Mouse (Mus musculus) myocyte (in vitro differentiated cells): ENCODE measurements around the gene Cdkn1c. TPM values are rescaled to one million over a fixed set of nuclear protein-coding genes. Genes with fewer than 3 reads are reported as not detected.

Experiments used
- H3K27me3 ChIP-seq: one replicate; pipeline ENCODE4 v1.6.1; 2011; ENCODE audit not compliant: control insufficient read depth, insufficient read depth, insufficient read length
- H3K36me3 ChIP-seq: one replicate; pipeline ENCODE4 v1.6.1; 2011; ENCODE audit not compliant: control insufficient read depth, insufficient read depth
- H3K4me2 ChIP-seq: one replicate; pipeline ENCODE4 v1.6.1; 2011; ENCODE audit warnings: low read depth, control low read depth
- H3K4me3 ChIP-seq: one replicate; pipeline ENCODE4 v1.5.1; 2011; ENCODE audit warnings: mild to moderate bottlenecking, control low read depth, moderate library complexity
- H3K79me2 ChIP-seq: one replicate; pipeline ENCODE4 v1.6.1; 2011; ENCODE audit not compliant: control insufficient read depth, insufficient read depth
- H3ac ChIP-seq: one replicate; pipeline ENCODE4 v1.6.1; 2011; ENCODE audit not compliant: control insufficient read depth, insufficient read length
- CEBPB ChIP-seq: IDR thresholded peaks from 2 replicates; pipeline ENCODE4 v1.6.1; 2011; ENCODE audit warnings: mild to moderate bottlenecking, moderate library complexity; ENCODE audit not compliant: poor library complexity, insufficient read depth, severe bottlenecking
- E2F4 ChIP-seq: IDR thresholded peaks from one replicate; pipeline ENCODE4 v1.6.1; 2011; ENCODE audit warnings: mild to moderate bottlenecking, control low read depth, moderate library complexity; ENCODE audit not compliant: insufficient read depth
- MAX ChIP-seq: IDR thresholded peaks from one replicate; pipeline ENCODE4 v1.6.1; 2011; ENCODE audit warnings: low read depth, mild to moderate bottlenecking, control low read depth
- MYOD1 ChIP-seq, 3 experiments: IDR thresholded peaks; one replicate each; pipeline ENCODE4 v1.6.1; 2011; ENCODE audit warnings: control low read depth in 2 of 3, low read depth in 2 of 3, mild to moderate bottlenecking in 2 of 3, moderate library complexity in 1 of 3; ENCODE audit not compliant: insufficient read length in 2 of 3, control insufficient read depth in 1 of 3
- MYOG ChIP-seq, 3 experiments: IDR thresholded peaks; one replicate each; pipeline ENCODE4 v1.6.1; 2011; ENCODE audit warnings: control low read depth in 2 of 3, low read depth in 2 of 3, mild to moderate bottlenecking in 2 of 3; ENCODE audit not compliant: insufficient read length in 2 of 3, control insufficient read depth in 1 of 3, insufficient read depth in 1 of 3
- POLR2A ChIP-seq: IDR thresholded peaks from one replicate; pipeline ENCODE4 v1.6.1; 2011; ENCODE audit warnings: low read depth, mild to moderate bottlenecking, control low read depth, moderate library complexity; ENCODE audit not compliant: insufficient read length
- POLR2AphosphoS2 ChIP-seq: IDR thresholded peaks from one replicate; pipeline ENCODE4 v1.6.1; 2011; ENCODE audit warnings: low read depth, control low read depth; ENCODE audit not compliant: insufficient read length
- REST ChIP-seq: IDR thresholded peaks from one replicate; pipeline ENCODE4 v1.6.1; 2011; ENCODE audit warnings: mild to moderate bottlenecking, control low read depth, moderate library complexity; ENCODE audit not compliant: insufficient read depth, insufficient read length
- SRF ChIP-seq: IDR thresholded peaks from one replicate; pipeline ENCODE4 v1.6.1; 2011; ENCODE audit warnings: low read depth; ENCODE audit not compliant: control insufficient read depth, insufficient read length
- TCF12 ChIP-seq: IDR thresholded peaks from one replicate; pipeline ENCODE4 v1.6.1; 2011; ENCODE audit warnings: mild to moderate bottlenecking, control low read depth; ENCODE audit not compliant: poor library complexity, insufficient read depth, severe bottlenecking
- TCF3 ChIP-seq: IDR thresholded peaks from one replicate; pipeline ENCODE4 v1.6.1; 2011; ENCODE audit warnings: low read depth, control low read depth; ENCODE audit not compliant: insufficient read length
- USF1 ChIP-seq: IDR thresholded peaks from one replicate; pipeline ENCODE4 v1.6.1; 2011; ENCODE audit warnings: low read depth, mild to moderate bottlenecking, control low read depth, moderate library complexity
- polyA plus RNA-seq: library from polyadenylated mRNA; unstranded; fragments of >200 nt; fragmentation: generic; extraction: Trizol; gene quantifications from one replicate; pipeline ENCODE4 v1.2.1, GENCODE M21; 2012; ENCODE audit warnings: missing spikeins

Cdkn1c gene
- polyA plus RNA-seq, 1 experiment, result 35.7 TPM

DNA sequence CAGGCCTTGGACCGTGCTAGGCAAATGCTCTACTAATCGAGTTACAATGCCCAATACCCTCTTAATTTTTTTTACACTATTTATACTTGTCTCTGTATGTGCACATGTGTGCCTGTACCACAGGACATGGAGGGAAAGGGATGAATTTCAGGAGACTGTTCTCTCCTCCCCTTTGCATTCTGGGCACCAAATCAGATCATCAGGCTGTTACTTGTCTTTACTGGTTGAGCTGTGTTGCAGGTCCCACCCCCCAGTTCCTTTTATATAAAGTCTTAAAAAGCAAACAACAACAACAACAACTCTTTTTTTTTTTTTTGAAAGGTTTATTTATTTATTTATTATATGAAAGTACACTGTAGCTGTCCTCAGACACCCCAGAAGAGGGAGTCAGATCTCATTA lies 44.6 kb upstream of the Cdkn1c start:
- TF ChIP-seq TCF12 (no peak), TCF3 (no peak), REST (no peak), MYOD1 (IDR thresholded peaks at IDR 0.05; ENCODE audit: control insufficient read depth in 1 of 3, insufficient read length in 2 of 3, low read depth in 2 of 3) (no peak), USF1 (no peak), POLR2AphosphoS2 (no peak), E2F4 (no peak), SRF (no peak), CEBPB (no peak), MYOG (IDR thresholded peaks at IDR 0.05; ENCODE audit: control insufficient read depth in 1 of 3, insufficient read depth in 1 of 3, insufficient read length in 2 of 3, low read depth in 2 of 3) (no peak), MAX (no peak), POLR2A (no peak)
- peaks cover 28% of the 10 kb centered on the region for H3K27me3 ChIP-seq

DNA sequence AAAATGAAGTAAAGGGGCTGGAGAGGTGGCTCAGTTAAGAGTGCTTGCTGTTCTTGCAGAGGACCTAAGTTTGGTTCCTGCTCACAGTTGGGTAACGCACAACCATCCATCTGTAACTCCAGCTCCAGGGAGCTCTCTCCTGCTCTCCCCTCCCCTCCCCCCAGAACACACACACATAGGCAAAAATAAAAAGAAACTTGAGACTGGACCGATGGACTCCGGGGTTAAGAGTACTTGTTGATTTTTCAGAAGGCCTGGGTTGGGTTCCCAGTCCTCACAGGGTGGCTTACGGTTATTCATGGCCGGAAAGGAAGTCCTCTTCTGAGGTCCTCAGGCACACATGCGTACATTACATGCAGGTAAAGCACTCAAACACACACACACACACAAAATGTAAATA lies 43.1 kb upstream of the Cdkn1c start:
- no peaks in the 10 kb centered on the region for H3K36me3 ChIP-seq

More for the DNA sequence above, 44.6 kb upstream of the Cdkn1c start:
- no peak overlapping the region for H3ac ChIP-seq
- no peak overlapping the region for H3K4me2 ChIP-seq
- no peaks in the 10 kb centered on the region for H3K36me3 ChIP-seq
- no peaks in the 10 kb centered on the region for H3K79me2 ChIP-seq
- no peak overlapping the region for H3K4me3 ChIP-seq

DNA sequence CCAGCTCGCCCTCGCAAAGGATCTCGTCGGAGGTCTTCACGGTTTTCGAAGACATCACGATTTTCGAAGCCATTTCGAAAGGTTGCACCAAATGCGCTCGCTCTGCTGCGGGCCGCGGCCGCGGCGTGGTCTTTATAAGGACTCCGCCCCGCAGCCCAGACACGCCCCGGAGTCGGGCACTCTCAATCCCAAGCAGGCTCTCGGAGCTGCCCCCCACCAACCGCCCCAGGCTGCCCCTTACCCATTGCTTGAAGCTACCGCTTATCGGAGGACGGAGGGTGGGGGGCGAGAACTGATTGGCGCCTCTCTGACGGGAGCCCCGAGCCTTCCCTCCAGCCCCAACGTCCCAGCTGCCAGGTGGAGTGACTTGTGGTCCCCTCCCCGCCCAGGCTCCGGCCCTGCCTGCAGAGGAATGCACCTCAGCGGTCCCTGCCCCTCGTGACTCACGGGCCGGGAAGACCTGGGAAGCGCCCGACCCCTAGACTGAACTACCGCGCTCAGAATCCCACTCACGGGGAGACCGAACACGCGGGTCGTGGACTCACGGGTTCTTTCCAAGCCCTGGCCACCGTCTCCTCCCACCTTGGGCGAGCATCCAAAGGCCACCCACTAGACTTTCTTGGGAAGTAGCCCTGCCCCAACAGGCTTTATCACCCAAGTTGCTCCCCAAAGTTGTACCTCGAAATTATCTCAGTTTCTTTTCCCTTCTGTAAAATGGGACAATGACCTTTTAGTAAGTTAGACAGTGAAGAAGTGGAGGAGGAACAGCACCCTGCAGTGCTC lies 41.8 kb upstream of the Cdkn1c start, which contains the start of gene Phlda2:
Phlda2 (minus strand) TSS at position 733 of the 783 bp plus-strand sequence.
- Histone ChIP-seq H3K79me2 (no peaks in the 10 kb centered on the region), H3K27me3 (peaks cover 50% of the 10 kb centered on the region), H3K4me3 (no peak within 1 kb of the TSS), H3K4me2 (peak within 1 kb of the TSS; percentile 74), H3K36me3 (no peaks in the 10 kb centered on the region), H3ac (no peak within 1 kb of the TSS)
- TF ChIP-seq REST (no peak), USF1 (no peak), TCF3 (no peak), POLR2AphosphoS2 (no peak), SRF (no peak), TCF12 (no peak), POLR2A (no peak)

More for the DNA sequence above, 43.1 kb upstream of the Cdkn1c start:
- TF ChIP-seq MYOG (IDR thresholded peaks at IDR 0.05; ENCODE audit: control insufficient read depth in 1 of 3, insufficient read depth in 1 of 3, insufficient read length in 2 of 3, low read depth in 2 of 3) (no peak), MYOD1 (IDR thresholded peaks at IDR 0.05; ENCODE audit: control insufficient read depth in 1 of 3, insufficient read length in 2 of 3, low read depth in 2 of 3) (no peak), E2F4 (no peak), CEBPB (no peak), POLR2A (no peak), TCF12 (no peak), REST (no peak), MAX (no peak), POLR2AphosphoS2 (no peak), USF1 (no peak), TCF3 (no peak), SRF (no peak)
- H3K79me2 ChIP-seq, result no peaks in the 10 kb centered on the region
- H3K27me3 ChIP-seq, result peaks cover 37% of the 10 kb centered on the region
- no peak overlapping the region for H3ac ChIP-seq
- no peak overlapping the region for H3K4me2 ChIP-seq
- no peak overlapping the region for H3K4me3 ChIP-seq

DNA sequence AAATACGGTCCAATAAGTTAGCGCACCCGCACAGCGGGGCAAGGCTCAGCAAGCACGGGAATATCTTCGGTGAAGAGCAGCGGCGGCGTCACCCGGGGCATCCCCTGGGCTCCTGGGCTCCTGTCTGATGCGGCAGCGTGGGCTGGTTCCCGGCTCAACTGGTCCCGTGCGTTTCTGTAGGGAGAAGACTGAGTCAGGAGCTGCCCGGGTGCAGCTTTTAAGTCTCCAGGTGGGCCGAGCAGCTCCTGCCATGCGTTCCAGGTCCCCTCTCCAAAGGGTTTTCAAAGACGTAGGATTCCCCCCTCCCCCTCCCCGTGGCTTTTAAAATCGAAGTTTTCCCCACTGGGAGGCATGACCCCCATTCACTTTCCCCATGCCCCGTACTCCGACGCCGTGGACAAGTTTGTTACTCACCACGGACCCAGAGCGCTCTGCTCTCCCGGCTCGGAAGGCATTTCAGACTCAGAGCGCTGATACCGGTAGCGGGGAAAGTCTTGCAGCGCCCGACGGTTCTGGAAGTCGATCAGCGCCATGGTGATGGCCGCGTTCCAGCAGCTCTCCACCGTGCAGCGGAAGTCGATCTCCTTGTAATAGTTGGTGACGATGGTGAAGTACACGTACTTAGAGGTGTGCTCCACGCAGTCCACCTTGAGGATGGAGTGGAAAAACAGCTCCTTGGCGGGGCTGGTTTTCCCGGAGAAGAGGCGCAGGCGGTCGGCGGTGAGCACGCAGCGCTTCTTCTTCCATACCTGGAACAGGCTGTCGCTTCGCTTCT lies 41.0 kb upstream of the Cdkn1c start:
- H3K79me2 ChIP-seq, result no peaks in the 10 kb centered on the region
- no peak overlapping the region for H3K4me3 ChIP-seq
- no peak overlapping the region for H3ac ChIP-seq
- peak overlapping the region; percentile 74 for H3K4me2 ChIP-seq
- peaks cover 55% of the 10 kb centered on the region for H3K27me3 ChIP-seq
- no peaks in the 10 kb centered on the region for H3K36me3 ChIP-seq
- TF ChIP-seq USF1 (no peak), POLR2AphosphoS2 (no peak), MAX (no peak), MYOD1 (IDR thresholded peaks at IDR 0.05; ENCODE audit: control insufficient read depth in 1 of 3, insufficient read length in 2 of 3, low read depth in 2 of 3) (no peak), MYOG (IDR thresholded peaks at IDR 0.05; ENCODE audit: control insufficient read depth in 1 of 3, insufficient read depth in 1 of 3, insufficient read length in 2 of 3, low read depth in 2 of 3) (no peak)

DNA sequence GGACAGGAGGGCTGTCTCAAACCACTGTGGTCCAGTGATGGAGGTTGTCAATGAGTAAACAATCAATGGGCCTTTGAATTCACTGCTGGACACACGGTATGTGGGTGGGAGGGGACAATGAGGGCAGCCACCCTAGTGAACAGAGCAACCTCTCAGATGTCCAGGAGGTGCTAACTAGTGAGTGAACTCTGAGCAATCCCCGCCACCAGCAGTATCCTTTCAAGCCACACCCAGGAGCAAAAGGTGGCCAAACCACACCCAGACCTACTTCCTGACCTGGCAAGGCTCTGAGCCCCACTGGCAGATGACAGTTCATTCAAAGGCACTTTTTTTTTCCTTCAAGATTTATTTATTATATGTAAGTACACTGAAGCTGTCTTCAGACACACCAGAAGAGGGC lies 40.1 kb upstream of the Cdkn1c start:
- Histone ChIP-seq H3ac (no peak overlapping the region), H3K27me3 (peaks cover 56% of the 10 kb centered on the region), H3K4me3 (no peak overlapping the region), H3K4me2 (no peak overlapping the region), H3K79me2 (no peaks in the 10 kb centered on the region), H3K36me3 (no peaks in the 10 kb centered on the region)
- TF ChIP-seq MYOG (IDR thresholded peaks at IDR 0.05; ENCODE audit: control insufficient read depth in 1 of 3, insufficient read depth in 1 of 3, insufficient read length in 2 of 3, low read depth in 2 of 3) (no peak), SRF (no peak), POLR2AphosphoS2 (no peak), TCF12 (no peak), TCF3 (no peak), MAX (no peak), CEBPB (no peak), POLR2A (no peak), USF1 (no peak), E2F4 (no peak), MYOD1 (IDR thresholded peaks at IDR 0.05; ENCODE audit: control insufficient read depth in 1 of 3, insufficient read length in 2 of 3, low read depth in 2 of 3) (no peak)
